Mouse (Mus musculus) cerebellum, adult 2 months (tissue): ENCODE measurements around the gene Preb.

ENCODE experiments used
- CTCF ChIP-seq: fragments of 200-500 bp; IDR thresholded peaks from 2 replicates; pipeline ENCODE4 v1.5.1; 2011; ENCODE audit warnings: low read depth, mild to moderate bottlenecking, control low read depth, low read length, moderate library complexity, borderline replicate concordance; ENCODE audit not compliant: insufficient read depth
- POLR2A ChIP-seq: fragments of 200-500 bp; IDR thresholded peaks from 2 replicates; pipeline ENCODE4 v1.6.1; 2011; ENCODE audit warnings: low read length, control low read depth, borderline replicate concordance; ENCODE audit not compliant: insufficient read depth

DNA sequence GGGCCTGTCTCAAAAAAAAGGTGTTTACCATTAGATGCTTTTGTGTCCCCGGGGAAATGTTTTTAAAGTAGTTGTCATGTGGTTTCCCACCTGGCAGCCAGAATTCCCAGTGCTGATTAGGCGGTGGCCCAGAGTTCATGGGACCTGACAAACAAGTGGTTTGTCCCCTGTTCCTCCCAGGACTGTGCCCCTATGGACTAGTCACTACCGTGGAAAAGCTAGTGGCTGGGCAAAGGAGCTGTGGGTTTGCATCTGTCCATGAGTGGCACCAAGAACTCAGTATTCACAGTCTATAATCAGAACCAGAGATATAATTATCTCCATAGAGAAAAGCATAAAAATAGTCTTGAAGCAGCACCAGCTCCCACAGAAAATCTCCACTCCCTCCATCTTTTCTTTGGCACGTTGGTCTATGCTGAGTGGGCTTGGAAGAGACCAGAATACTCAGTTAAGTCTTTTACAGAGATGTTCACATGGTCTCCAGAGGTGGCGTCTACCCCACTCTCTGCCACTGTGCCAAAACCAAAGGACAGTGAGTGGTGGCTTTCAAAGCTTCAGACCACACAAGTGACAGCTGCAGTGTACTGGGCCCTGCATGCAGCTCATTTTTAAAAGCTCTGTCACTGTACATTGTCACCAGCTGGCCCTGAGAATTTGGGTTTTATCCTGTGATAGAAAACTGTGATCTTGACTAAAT, 33.0 kb upstream of the Preb start:
- TF ChIP-seq POLR2A, result no peak
- TF ChIP-seq CTCF, result no peak
